Mouse (Mus musculus) olfactory bulb, adult 2 months (tissue): Measurements from ENCODE around the gene 2610301B20Rik.

ENCODE experiments used
- CTCF ChIP-seq: fragments of 200-500 bp; IDR thresholded peaks from 2 replicates; pipeline ENCODE4 v1.5.1; 2012; ENCODE audit warnings: low read depth, mild to moderate bottlenecking, low read length, moderate library complexity; ENCODE audit not compliant: insufficient read depth
- POLR2A ChIP-seq: fragments of 200-500 bp; IDR thresholded peaks from 2 replicates; pipeline ENCODE4 v1.6.1; 2012; ENCODE audit warnings: mild to moderate bottlenecking, low read depth, low read length, moderate library complexity; ENCODE audit not compliant: insufficient read depth

DNA sequence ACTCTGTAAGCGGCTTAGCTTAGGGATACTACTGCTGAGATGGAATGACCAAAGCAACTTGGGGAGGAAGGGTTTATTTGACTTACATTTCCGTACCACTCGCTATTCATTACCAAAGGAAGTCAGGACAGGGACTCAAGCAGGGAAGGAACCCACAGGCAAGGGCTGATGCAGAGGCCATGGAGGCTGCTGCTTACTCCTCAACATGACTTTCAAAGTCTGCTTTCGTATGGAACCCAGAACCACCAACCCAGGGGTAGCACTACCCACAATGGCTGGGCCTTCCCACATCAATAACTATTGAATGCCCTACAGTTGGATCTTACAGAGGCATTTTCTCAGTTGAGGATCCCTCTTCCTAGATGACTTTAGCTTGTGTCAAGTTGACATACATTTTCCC, 52.1 kb downstream of the 2610301B20Rik start:
- TF ChIP-seq CTCF (no peak), POLR2A (no peak)
